Mouse (Mus musculus) intestine, postnatal 0 days (tissue): Measurements from ENCODE around the gene Coa5. TPM values are rescaled to one million over a fixed set of nuclear protein-coding genes. Genes with fewer than 3 reads are reported as not detected.

ENCODE experiments used
- ATAC-seq: fragments of 200-750 bp; cut with Nextera tagmentation; 2 replicates; pipeline ENCODE4 v1.8.0; 2017; ENCODE audit warnings: mild to moderate bottlenecking, moderate TSS enrichment, moderate library complexity
- H3K27ac ChIP-seq: fragments of 300-500 bp; sonication (generic); 2 replicates; pipeline ENCODE4 v1.5.1; 2014; ENCODE audit warnings: mild to moderate bottlenecking, low read depth, low read length, moderate library complexity
- H3K27me3 ChIP-seq: fragments of 300-500 bp; sonication (generic); replicated peaks from 2 replicates; pipeline ENCODE4 v1.6.1; 2014; ENCODE audit warnings: low read length, mixed read lengths; ENCODE audit not compliant: control insufficient read depth, insufficient read depth
- H3K36me3 ChIP-seq: fragments of 300-500 bp; sonication (generic); 2 replicates; pipeline ENCODE4 v1.6.1; 2014; ENCODE audit warnings: mild to moderate bottlenecking, moderate library complexity; ENCODE audit not compliant: control insufficient read depth, insufficient read depth
- H3K4me1 ChIP-seq: fragments of 300-500 bp; sonication (generic); replicated peaks from 2 replicates; pipeline ENCODE4 v1.6.1; 2014; ENCODE audit warnings: antibody characterized with exemption, low read length, mixed read lengths; ENCODE audit not compliant: control insufficient read depth, insufficient read depth
- H3K4me2 ChIP-seq: fragments of 300-500 bp; sonication (generic); replicated peaks from 2 replicates; pipeline ENCODE4 v1.6.1; 2014; ENCODE audit warnings: low read depth, mild to moderate bottlenecking, moderate library complexity
- H3K4me3 ChIP-seq: fragments of 300-500 bp; sonication (generic); 2 replicates; pipeline ENCODE4 v1.5.1; 2014; ENCODE audit warnings: low read depth, low read length
- H3K9ac ChIP-seq: fragments of 300-500 bp; sonication (generic); 2 replicates; pipeline ENCODE4 v1.6.1; 2014; ENCODE audit warnings: mild to moderate bottlenecking, low read depth, low read length
- H3K9me3 ChIP-seq: fragments of 300-500 bp; sonication (generic); 2 replicates; pipeline ENCODE4 v1.6.1; 2016; ENCODE audit warnings: mixed run types; ENCODE audit not compliant: control insufficient read depth
- CTCF ChIP-seq: sonication (generic); IDR thresholded peaks from 2 replicates; pipeline ENCODE4 v1.5.1; 2016; ENCODE audit warnings: low read depth, mild to moderate bottlenecking, control low read depth, antibody characterized with exemption, moderate library complexity
- WGBS: fragments of 180-500 bp; shearing (Covaris S2); extraction: QIAGEN DNeasy Blood & Tissue Kit; methylation state at CpG from one replicate; pipeline ENCODE4 v1.1.7; 2014; 5-methylcytosine and 5-hydroxymethylcytosine counted together
- polyA plus RNA-seq: library from polyadenylated mRNA; unstranded; fragments of >200 nt; fragmentation: Nextera tagmentation; extraction: Ambion mirVana; gene quantifications from 2 replicates; pipeline ENCODE4 v1.2.1, GENCODE M21; 2015

The Coa5 gene
- polyA plus RNA-seq, 1 experiment from 2014 or later: 33.4 TPM

GRCm38 (mm10) chr1:37419420-37419819 lies 10.5 kb downstream of the Coa5 start:
- 88% methylated on average over 1 of the region's 1 CpGs for WGBS

GRCm38 (mm10) chr1:37415394-37415793 lies 14.5 kb downstream of the Coa5 start:
- ATAC-seq: peak; percentile 64; the same call in 1 of the 2 replicates
- Histone ChIP-seq H3K4me3 (no peak overlapping the region), H3K4me2 (no peak overlapping the region), H3K9ac (no peak overlapping the region), H3K27me3 (no peaks in the 10 kb centered on the region), H3K36me3 (peaks cover 19% of the 10 kb centered on the region; the same call in 1 of the 2 replicates), H3K9me3 (no peaks in the 10 kb centered on the region), H3K4me1 (no peaks in the 10 kb centered on the region), H3K27ac (no peak overlapping the region)
- no peak for TF ChIP-seq CTCF
- 78% methylated on average over 1 of the region's 1 CpGs for WGBS

More at GRCm38 (mm10) chr1:37419420-37419819, 10.5 kb downstream of the Coa5 start:
- TF ChIP-seq CTCF: peak; percentile 99
- Histone ChIP-seq H3K9ac (no peak overlapping the region), H3K36me3 (peaks cover 21% of the 10 kb centered on the region; the same call in 1 of the 2 replicates), H3K4me2 (no peak overlapping the region), H3K9me3 (0 out of 2 replicates have a peak, but pooled peaks cover 3% of the 10 kb centered on the region), H3K27me3 (no peaks in the 10 kb centered on the region), H3K4me3 (no peak overlapping the region), H3K4me1 (no peaks in the 10 kb centered on the region), H3K27ac (no peak overlapping the region)
- ATAC-seq: peak; percentile 75

GRCm38 (mm10) chr1:37409647-37410046 lies 20.3 kb downstream of the Coa5 start:
- ATAC-seq: no peak
- H3K27me3 ChIP-seq: no peaks in the 10 kb centered on the region
- no peak overlapping the region for H3K4me2 ChIP-seq
- H3K27ac ChIP-seq: no peak overlapping the region
- H3K36me3 ChIP-seq: no peaks in the 10 kb centered on the region
- no peak overlapping the region for H3K9ac ChIP-seq
- no peak overlapping the region for H3K4me3 ChIP-seq
- no peaks in the 10 kb centered on the region for H3K9me3 ChIP-seq
- no peaks in the 10 kb centered on the region for H3K4me1 ChIP-seq
- no peak for TF ChIP-seq CTCF

- Histone ChIP-seq H3K27me3 (no peaks in the 10 kb centered on the region), H3K4me3 (no peak overlapping the region), H3K36me3 (no peaks in the 10 kb centered on the region), H3K4me2 (no peak overlapping the region), H3K27ac (no peak overlapping the region), H3K4me1 (no peaks in the 10 kb centered on the region), H3K9me3 (no peaks in the 10 kb centered on the region), H3K9ac (no peak overlapping the region)
- no peak for ATAC-seq
- no peak for TF ChIP-seq CTCF
- 77% methylated on average over 3 of the region's 3 CpGs for WGBS
Observed at GRCm38 (mm10) chr1:37408678-37409077, 21.2 kb downstream of the Coa5 start.

GRCm38 (mm10) chr1:37408059-37408458 lies 21.8 kb downstream of the Coa5 start:
- no peaks in the 10 kb centered on the region for H3K36me3 ChIP-seq
- no peak for TF ChIP-seq CTCF
- ATAC-seq: no peak
- no peaks in the 10 kb centered on the region for H3K9me3 ChIP-seq
- no peak overlapping the region for H3K9ac ChIP-seq
- 83% methylated on average over 8 of the region's 8 CpGs for WGBS
- no peaks in the 10 kb centered on the region for H3K27me3 ChIP-seq
- H3K27ac ChIP-seq: no peak overlapping the region
- no peak overlapping the region for H3K4me3 ChIP-seq
- no peak overlapping the region for H3K4me2 ChIP-seq
- H3K4me1 ChIP-seq: no peaks in the 10 kb centered on the region

- ATAC-seq: no peak
- Histone ChIP-seq H3K9me3 (no peaks in the 10 kb centered on the region), H3K4me1 (no peaks in the 10 kb centered on the region), H3K27ac (no peak overlapping the region), H3K36me3 (peaks cover 4% of the 10 kb centered on the region; the same call in 1 of the 2 replicates), H3K27me3 (no peaks in the 10 kb centered on the region), H3K9ac (no peak overlapping the region), H3K4me2 (no peak overlapping the region), H3K4me3 (no peak overlapping the region)
- no peak for TF ChIP-seq CTCF
- 81% methylated on average over 8 of the region's 8 CpGs for WGBS
Observed at GRCm38 (mm10) chr1:37407228-37407627, 22.7 kb downstream of the Coa5 start.

- H3K36me3 ChIP-seq: peaks cover 5% of the 10 kb centered on the region; the same call in 1 of the 2 replicates
- no peak overlapping the region for H3K4me2 ChIP-seq
- no peak overlapping the region for H3K9ac ChIP-seq
- no peak for ATAC-seq
- H3K27ac ChIP-seq: no peak overlapping the region
- no peak for TF ChIP-seq CTCF
- H3K27me3 ChIP-seq: no peaks in the 10 kb centered on the region
- H3K4me3 ChIP-seq: no peak overlapping the region
- H3K9me3 ChIP-seq: no peaks in the 10 kb centered on the region
- H3K4me1 ChIP-seq: no peaks in the 10 kb centered on the region
- whole genome bisulfite sequencing: 89% methylated on average over 2 of the region's 2 CpGs
Observed at GRCm38 (mm10) chr1:37405137-37405536, 24.8 kb downstream of the Coa5 start.
